Mouse (Mus musculus) MEL (cell line): ENCODE measurements around the gene Cry1. TPM values are rescaled to one million over a fixed set of nuclear protein-coding genes. Genes with fewer than 3 reads are reported as not detected.

Experiments used
- DNase-seq: peaks from one replicate; pipeline ENCODE4 v3.0.0; 2011; ENCODE audit warnings: low read depth, low spot score
- H3K27ac ChIP-seq: 2 replicates; pipeline ENCODE4 v1.5.1; 2012; ENCODE audit warnings: low read depth, mild to moderate bottlenecking, control low read depth, low read length, moderate library complexity; ENCODE audit not compliant: control insufficient read depth
- H3K27me3 ChIP-seq, 2 experiments: fragments of 150-350 bp in 1 of 2; sonication (generic) in 1 of 2; 2 replicates each; pipeline ENCODE4 v1.6.1; 2012; ENCODE audit warnings: low read length in 2 of 2, mild to moderate bottlenecking in 2 of 2, improper control_type of control experiment in 1 of 2, moderate library complexity in 1 of 2; ENCODE audit not compliant: insufficient read depth in 2 of 2, control insufficient read depth in 1 of 2
- H3K36me3 ChIP-seq, 2 experiments: 2 replicates each; pipeline ENCODE4 v1.6.1; 2012 to 2014; ENCODE audit warnings: low read length in 2 of 2, improper control_type of control experiment in 1 of 2, inconsistent platforms in 1 of 2, mild to moderate bottlenecking in 1 of 2; ENCODE audit not compliant: insufficient read depth in 2 of 2, control insufficient read depth in 1 of 2
- H3K4me1 ChIP-seq, 2 experiments: fragments of 150-350 bp in 1 of 2; sonication (generic) in 1 of 2; 2 replicates each; pipeline ENCODE4 v1.6.1; 2012; ENCODE audit warnings: low read length in 2 of 2, improper control_type of control experiment in 1 of 2, mild to moderate bottlenecking in 1 of 2; ENCODE audit not compliant: insufficient read depth in 2 of 2, control insufficient read depth in 1 of 2
- H3K4me3 ChIP-seq, 2 experiments: fragments of 150-350 bp in 1 of 2; sonication (generic) in 1 of 2; 2 replicates each; pipeline ENCODE4 v1.5.1; 2012; ENCODE audit warnings: low read depth in 2 of 2, low read length in 2 of 2, mild to moderate bottlenecking in 2 of 2, moderate library complexity in 2 of 2, control low read depth in 1 of 2, improper control_type of control experiment in 1 of 2; ENCODE audit not compliant: control insufficient read depth in 1 of 2, insufficient read depth in 1 of 2
- H3K79me2 ChIP-seq: 2 replicates; pipeline ENCODE4 v1.6.1; 2012; ENCODE audit warnings: mild to moderate bottlenecking, low read length, moderate library complexity; ENCODE audit not compliant: control insufficient read depth, poor library complexity, insufficient read depth
- H3K9ac ChIP-seq: 2 replicates; pipeline ENCODE4 v1.6.1; 2012; ENCODE audit warnings: low read depth, mild to moderate bottlenecking, control low read depth, low read length, moderate library complexity; ENCODE audit not compliant: control insufficient read depth, poor library complexity, severe bottlenecking
- H3K9me3 ChIP-seq: fragments of 150-350 bp; sonication (generic); replicated peaks from 2 replicates; pipeline ENCODE4 v1.6.1; 2012; ENCODE audit warnings: mild to moderate bottlenecking, low read length, improper control_type of control experiment, moderate library complexity; ENCODE audit not compliant: insufficient read depth
- CHD1 ChIP-seq: IDR thresholded peaks from 2 replicates; pipeline ENCODE4 v1.6.1; 2012; ENCODE audit warnings: low read depth, mild to moderate bottlenecking, inconsistent platforms, low read length, improper control_type of control experiment
- CTCF ChIP-seq, 3 experiments: IDR thresholded peaks in 2 of 3; conservative IDR thresholded peaks in 1 of 3; 2 replicates each; pipeline ENCODE4 v1.5.1; 2011 to 2012; ENCODE audit warnings: low read length in 3 of 3, low read depth in 2 of 3, mild to moderate bottlenecking in 2 of 3, improper control_type of control experiment in 1 of 3, inconsistent platforms in 1 of 3, mixed read lengths in 1 of 3, moderate library complexity in 1 of 3; ENCODE audit not compliant: control insufficient read depth in 1 of 3, insufficient read depth in 1 of 3, poor library complexity in 1 of 3, severe bottlenecking in 1 of 3
- EP300 ChIP-seq, 2 experiments: IDR thresholded peaks; 2 replicates each; pipeline ENCODE4 v1.6.1; 2011; ENCODE audit warnings: improper control_type of control experiment in 2 of 2, low read length in 2 of 2, low read depth in 1 of 2, mild to moderate bottlenecking in 1 of 2
- ETS1 ChIP-seq: IDR thresholded peaks from 2 replicates; pipeline ENCODE4 v1.6.1; 2012; ENCODE audit warnings: low read depth, mild to moderate bottlenecking, inconsistent platforms, low read length, improper control_type of control experiment, moderate library complexity
- JUND ChIP-seq: IDR thresholded peaks from 2 replicates; pipeline ENCODE4 v1.6.1; 2011; ENCODE audit warnings: low read depth, mild to moderate bottlenecking, improper control_type of control experiment, low read length
- MAFK ChIP-seq: IDR thresholded peaks from 2 replicates; pipeline ENCODE4 v1.6.1; 2011; ENCODE audit warnings: low read depth, mild to moderate bottlenecking, low read length, improper control_type of control experiment, borderline replicate concordance
- MXI1 ChIP-seq: IDR thresholded peaks from 2 replicates; pipeline ENCODE4 v1.6.1; 2011; ENCODE audit warnings: mild to moderate bottlenecking, low read depth, low read length, improper control_type of control experiment
- NELFE ChIP-seq: IDR thresholded peaks from 2 replicates; pipeline ENCODE4 v1.6.1; 2011; ENCODE audit warnings: low read depth, low read length, improper control_type of control experiment
- RAD21 ChIP-seq: IDR thresholded peaks from 2 replicates; pipeline ENCODE4 v1.6.1; 2011; ENCODE audit warnings: mild to moderate bottlenecking, low read depth, low read length, improper control_type of control experiment
- TAL1 ChIP-seq: IDR thresholded peaks from 2 replicates; pipeline ENCODE4 v1.6.1; 2012; ENCODE audit warnings: mild to moderate bottlenecking, inconsistent platforms, low read length, moderate library complexity, mixed read lengths
- UBTF ChIP-seq: IDR thresholded peaks from 2 replicates; pipeline ENCODE4 v1.6.1; 2012; ENCODE audit warnings: low read depth, mild to moderate bottlenecking, inconsistent platforms, low read length, improper control_type of control experiment, moderate library complexity, borderline replicate concordance; ENCODE audit not compliant: insufficient read depth
- USF1 ChIP-seq: IDR thresholded peaks from 2 replicates; pipeline ENCODE4 v1.6.1; 2014; ENCODE audit warnings: low read depth, mild to moderate bottlenecking, inconsistent platforms, low read length, improper control_type of control experiment, moderate library complexity
- ZC3H11A ChIP-seq: IDR thresholded peaks from 2 replicates; pipeline ENCODE4 v1.6.1; 2012; ENCODE audit warnings: low read depth, mild to moderate bottlenecking, inconsistent platforms, low read length, improper control_type of control experiment
- ZMIZ1 ChIP-seq: IDR thresholded peaks from 2 replicates; pipeline ENCODE4 v1.6.1; 2012; ENCODE audit warnings: low read depth, mild to moderate bottlenecking, inconsistent platforms, low read length, improper control_type of control experiment, moderate library complexity
- polyA plus RNA-seq, 2 experiments: library from polyadenylated mRNA; stranded (reverse) in 1 of 2; unstranded in 1 of 2; fragments of >175 nt in 1 of 2; fragments of >200 nt in 1 of 2; gene quantifications; 2 replicates each; pipeline versions ENCODE4 v1.2.1 to v1.2.4; 2012; ENCODE audit warnings: low replicate concordance in 2 of 2, low read depth in 1 of 2; ENCODE audit not compliant: insufficient read length in 2 of 2, insufficient read depth in 1 of 2, missing spikeins in 1 of 2
- total RNA-seq: library from RNA; depleted of rRNA; stranded (reverse); fragments of 300-350 nt; gene quantifications from 2 replicates; pipeline ENCODE4 v1.2.3, GENCODE M21; 2012

The Cry1 gene
- total and polyA plus RNA-seq, 3 experiments: not detected

GRCm38 (mm10) chr10:85193321-85193720, 8.5 kb upstream of the Cry1 start:
- Histone ChIP-seq H3K27ac (no peak overlapping the region), H3K79me2 (no peaks in the 10 kb centered on the region), H3K9ac (no peak overlapping the region), H3K4me3 (no peak overlapping the region), H3K4me1 (no peaks in the 10 kb centered on the region), H3K36me3 (no peaks in the 10 kb centered on the region), H3K9me3 (no peaks in the 10 kb centered on the region), H3K27me3 (no peaks in the 10 kb centered on the region)
- DNase-seq: no peak
- TF ChIP-seq MAFK (no peak), EP300 (IDR thresholded peaks at IDR 0.05; ENCODE audit: low read depth in 1 of 2, low read length in 2 of 2) (no peak), ZMIZ1 (no peak), USF1 (no peak), ZC3H11A (no peak)

- no peaks in the 10 kb centered on the region for H3K79me2 ChIP-seq
- no peaks in the 10 kb centered on the region for H3K36me3 ChIP-seq
- H3K4me3 ChIP-seq: no peak overlapping the region
- DNase-seq: no peak
- no peaks in the 10 kb centered on the region for H3K4me1 ChIP-seq
- H3K27ac ChIP-seq: no peak overlapping the region
- no peak overlapping the region for H3K9ac ChIP-seq
- no peaks in the 10 kb centered on the region for H3K9me3 ChIP-seq
- TF ChIP-seq NELFE (no peak), MXI1 (no peak), JUND (no peak), TAL1 (no peak), CTCF (IDR thresholded peaks at IDR 0.05 in 2 of 3, conservative IDR thresholded peaks at IDR 0.05 in 1 of 3; ENCODE audit: control insufficient read depth in 1 of 3, insufficient read depth in 1 of 3, low read depth in 2 of 3, low read length in 3 of 3, poor library complexity in 1 of 3, severe bottlenecking in 1 of 3) (no peak), ZMIZ1 (no peak)
- H3K27me3 ChIP-seq: no peaks in the 10 kb centered on the region; a peak in 1 of 4 replicates
Observed at GRCm38 (mm10) chr10:85190652-85191051, 5.8 kb upstream of the Cry1 start.

- H3K27ac ChIP-seq: no peak overlapping the region
- TF ChIP-seq NELFE (no peak), MXI1 (no peak), CTCF (IDR thresholded peaks at IDR 0.05 in 2 of 3, conservative IDR thresholded peaks at IDR 0.05 in 1 of 3; ENCODE audit: control insufficient read depth in 1 of 3, insufficient read depth in 1 of 3, low read depth in 2 of 3, low read length in 3 of 3, poor library complexity in 1 of 3, severe bottlenecking in 1 of 3) (no peak), MAFK (no peak), ETS1 (no peak), ZC3H11A (no peak), RAD21 (no peak), CHD1 (no peak), UBTF (no peak), ZMIZ1 (no peak)
- no peak overlapping the region for H3K9ac ChIP-seq
- H3K27me3 ChIP-seq: no peaks in the 10 kb centered on the region; a peak in 1 of 4 replicates
- H3K9me3 ChIP-seq: no peaks in the 10 kb centered on the region
- no peaks in the 10 kb centered on the region for H3K79me2 ChIP-seq
- no peaks in the 10 kb centered on the region for H3K4me1 ChIP-seq
- no peaks in the 10 kb centered on the region for H3K36me3 ChIP-seq
- no peak overlapping the region for H3K4me3 ChIP-seq
- no peak for DNase-seq
Observed at GRCm38 (mm10) chr10:85189966-85190365, 5.1 kb upstream of the Cry1 start.
